Mouse (Mus musculus) liver, embryonic 15.5 days (tissue): ENCODE measurements around the gene Trabd. TPM values are rescaled to one million over a fixed set of nuclear protein-coding genes. Genes with fewer than 3 reads are reported as not detected.

Experiments used
- ATAC-seq: fragments of 200-750 bp; cut with Nextera tagmentation; 2 replicates; pipeline ENCODE4 v1.8.0; 2017; ENCODE audit warnings: moderate number of reproducible peaks, mild to moderate bottlenecking, moderate library complexity; ENCODE audit not compliant: insufficient read depth
- H3K27ac ChIP-seq: fragments of 300-500 bp; sonication (generic); replicated peaks from 2 replicates; pipeline ENCODE4 v1.5.1; 2015; ENCODE audit warnings: mild to moderate bottlenecking, inconsistent platforms
- H3K27me3 ChIP-seq: fragments of 300-500 bp; sonication (generic); 2 replicates; pipeline ENCODE4 v1.6.1; 2015; ENCODE audit warnings: mild to moderate bottlenecking, inconsistent platforms
- H3K36me3 ChIP-seq: fragments of 300-500 bp; sonication (generic); replicated peaks from 2 replicates; pipeline ENCODE4 v1.6.1; 2015; ENCODE audit warnings: moderate library complexity, mild to moderate bottlenecking, inconsistent platforms
- H3K4me1 ChIP-seq: fragments of 300-500 bp; sonication (generic); replicated peaks from 2 replicates; pipeline ENCODE4 v1.6.1; 2015; ENCODE audit warnings: inconsistent platforms
- H3K4me2 ChIP-seq: fragments of 300-500 bp; sonication (generic); 2 replicates; pipeline ENCODE4 v1.6.1; 2015; ENCODE audit warnings: moderate library complexity, mild to moderate bottlenecking, inconsistent platforms
- H3K4me3 ChIP-seq: fragments of 300-500 bp; sonication (generic); replicated peaks from 2 replicates; pipeline ENCODE4 v1.5.1; 2015; ENCODE audit warnings: mild to moderate bottlenecking, inconsistent platforms
- H3K9ac ChIP-seq: fragments of 300-500 bp; sonication (generic); 2 replicates; pipeline ENCODE4 v1.6.1; 2015; ENCODE audit warnings: moderate library complexity, mild to moderate bottlenecking, inconsistent platforms
- H3K9me3 ChIP-seq: fragments of 300-500 bp; sonication (generic); replicated peaks from 2 replicates; pipeline ENCODE4 v1.6.1; 2016; ENCODE audit warnings: inconsistent platforms
- WGBS: fragments of 180-500 bp; shearing (Covaris S2); methylation state at CpG from one replicate; pipeline ENCODE4 v1.1.7; 2015; ENCODE audit warnings: mixed read lengths; ENCODE audit not compliant: insufficient replicate concordance; 5-methylcytosine and 5-hydroxymethylcytosine counted together
- polyA plus RNA-seq: library from polyadenylated mRNA; unstranded; fragments of >200 nt; fragmentation: Nextera tagmentation; extraction: Ambion mirVana; gene quantifications from 2 replicates; pipeline ENCODE4 v1.2.1, GENCODE M21; 2015

The Trabd gene
- polyA plus RNA-seq, 1 experiment from 2014 or later, result 19.2 TPM

GRCm38 (mm10) chr15:89083906-89084305 is 9.0 kb downstream of the Trabd start:
- 0 out of 2 replicates have a peak, but pooled peaks have one; percentile 19 for ATAC-seq
- Histone ChIP-seq H3K4me2 (no peak overlapping the region), H3K4me3 (no peak overlapping the region), H3K9ac (no peak overlapping the region), H3K4me1 (peaks cover 14% of the 10 kb centered on the region), H3K27me3 (no peaks in the 10 kb centered on the region), H3K9me3 (no peaks in the 10 kb centered on the region), H3K27ac (peak overlapping the region; percentile 51; the same call in 1 of the 2 replicates), H3K36me3 (peaks cover 43% of the 10 kb centered on the region)
- WGBS, result 83% methylated on average over 1 of the region's 1 CpGs

- no peak overlapping the region for H3K9ac ChIP-seq
- H3K27ac ChIP-seq, result no peak overlapping the region
- no peaks in the 10 kb centered on the region for H3K27me3 ChIP-seq
- no peak overlapping the region for H3K4me2 ChIP-seq
- peaks cover 19% of the 10 kb centered on the region for H3K4me1 ChIP-seq
- peaks cover 41% of the 10 kb centered on the region for H3K36me3 ChIP-seq
- no peak for ATAC-seq
- H3K9me3 ChIP-seq, result no peaks in the 10 kb centered on the region
- 62% methylated on average over 2 of the region's 2 CpGs for WGBS
- no peak overlapping the region for H3K4me3 ChIP-seq
These were observed 9.9 kb downstream of the Trabd start for GRCm38 (mm10) chr15:89084826-89085225.

- Histone ChIP-seq H3K36me3 (peaks cover 33% of the 10 kb centered on the region), H3K27ac (peak within 1 kb of the TSS; percentile 80), H3K9me3 (no peaks in the 10 kb centered on the region), H3K4me1 (peaks cover 29% of the 10 kb centered on the region), H3K4me3 (peak within 1 kb of the TSS; percentile 81), H3K4me2 (peak within 1 kb of the TSS; percentile 93), H3K9ac (peak within 1 kb of the TSS; percentile 88), H3K27me3 (no peaks in the 10 kb centered on the region)
- WGBS, result 1% methylated on average over 38 of the region's 38 CpGs
- ATAC-seq, result peak; percentile 87
These were observed 13.8 kb downstream of the Trabd start, which contains the start of gene Selenoo for GRCm38 (mm10) chr15:89088607-89089247. Selenoo (plus strand) TSS chr15:89089084.

GRCm38 (mm10) chr15:89089248-89090051 is 14.5 kb downstream of the Trabd start:
- Histone ChIP-seq H3K4me2 (peak overlapping the region; percentile 93), H3K4me1 (peaks cover 26% of the 10 kb centered on the region), H3K9me3 (no peaks in the 10 kb centered on the region), H3K9ac (peak overlapping the region; percentile 88), H3K27me3 (no peaks in the 10 kb centered on the region), H3K27ac (peak overlapping the region; percentile 80), H3K36me3 (peaks cover 40% of the 10 kb centered on the region), H3K4me3 (peak overlapping the region; percentile 81)
- ATAC-seq, result peak; percentile 67
- 1% methylated on average over 68 of the region's 68 CpGs for WGBS

DNA sequence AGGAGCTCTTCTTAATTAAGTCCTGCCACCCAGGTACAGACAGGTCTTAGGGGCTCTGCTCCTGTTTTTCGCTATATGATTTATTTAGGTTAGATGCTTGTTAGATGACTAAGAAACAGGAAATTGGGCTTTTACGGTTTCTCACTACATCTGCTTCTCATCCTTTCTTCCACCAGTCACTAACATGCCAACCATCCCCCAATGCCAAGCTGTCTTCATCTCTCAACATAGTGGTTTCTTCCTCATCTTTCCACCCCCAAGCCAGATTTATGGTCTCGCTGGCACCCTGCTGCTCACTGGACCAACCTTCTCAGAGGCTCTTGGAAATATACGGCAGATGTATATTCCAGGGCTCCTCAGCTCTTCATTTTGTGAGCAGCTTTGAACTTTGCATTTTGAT is 15.7 kb downstream of the Trabd start:
- Histone ChIP-seq H3K4me1 (peaks cover 26% of the 10 kb centered on the region), H3K4me2 (peak overlapping the region; percentile 93), H3K36me3 (peaks cover 42% of the 10 kb centered on the region), H3K4me3 (peak overlapping the region; percentile 81; the same call in 1 of the 2 replicates), H3K27ac (no peak overlapping the region), H3K9ac (no peak overlapping the region), H3K27me3 (no peaks in the 10 kb centered on the region), H3K9me3 (no peaks in the 10 kb centered on the region)
- WGBS, result 86% methylated on average over 4 of the region's 4 CpGs
- ATAC-seq, result no peak

DNA sequence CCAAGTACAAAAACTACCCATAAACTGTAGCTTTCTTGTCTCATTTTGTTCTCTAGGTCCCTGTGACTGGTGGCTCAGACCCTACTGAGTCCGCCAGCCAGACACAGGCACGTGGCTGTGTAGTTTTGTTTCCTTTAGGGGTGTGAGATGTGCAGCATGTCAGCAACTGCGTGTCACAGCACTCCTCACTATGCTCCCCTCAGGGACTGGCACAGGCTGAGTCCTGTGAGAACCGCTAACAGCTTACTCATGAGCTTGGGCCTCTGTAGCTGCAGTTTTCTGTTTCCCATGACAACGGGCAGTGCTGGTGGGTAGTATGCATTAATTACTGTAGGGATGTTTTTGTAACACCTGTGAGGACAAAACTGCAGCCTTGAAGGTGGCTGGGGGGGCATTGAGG is 17.3 kb downstream of the Trabd start:
- no peak overlapping the region for H3K4me3 ChIP-seq
- peaks cover 51% of the 10 kb centered on the region for H3K36me3 ChIP-seq
- no peak for ATAC-seq
- H3K27ac ChIP-seq, result no peak overlapping the region
- H3K4me2 ChIP-seq, result no peak overlapping the region
- H3K4me1 ChIP-seq, result peaks cover 26% of the 10 kb centered on the region
- no peak overlapping the region for H3K9ac ChIP-seq
- no peaks in the 10 kb centered on the region for H3K9me3 ChIP-seq
- WGBS, result 77% methylated on average over 5 of the region's 5 CpGs
- H3K27me3 ChIP-seq, result no peaks in the 10 kb centered on the region

GRCm38 (mm10) chr15:89097450-89097849 is 22.5 kb downstream of the Trabd start:
- H3K27ac ChIP-seq, result no peak overlapping the region
- no peak for ATAC-seq
- H3K9me3 ChIP-seq, result no peaks in the 10 kb centered on the region
- 79% methylated on average over 5 of the region's 5 CpGs for WGBS
- H3K27me3 ChIP-seq, result no peaks in the 10 kb centered on the region
- peaks cover 99% of the 10 kb centered on the region for H3K36me3 ChIP-seq
- no peak overlapping the region for H3K4me2 ChIP-seq
- H3K4me3 ChIP-seq, result no peak overlapping the region
- no peak overlapping the region for H3K9ac ChIP-seq
- no peaks in the 10 kb centered on the region for H3K4me1 ChIP-seq

GRCm38 (mm10) chr15:89098616-89099015 is 23.7 kb downstream of the Trabd start:
- Histone ChIP-seq H3K27ac (no peak overlapping the region), H3K36me3 (peaks cover 100% of the 10 kb centered on the region)
- WGBS, result 81% methylated on average over 7 of the region's 7 CpGs

DNA sequence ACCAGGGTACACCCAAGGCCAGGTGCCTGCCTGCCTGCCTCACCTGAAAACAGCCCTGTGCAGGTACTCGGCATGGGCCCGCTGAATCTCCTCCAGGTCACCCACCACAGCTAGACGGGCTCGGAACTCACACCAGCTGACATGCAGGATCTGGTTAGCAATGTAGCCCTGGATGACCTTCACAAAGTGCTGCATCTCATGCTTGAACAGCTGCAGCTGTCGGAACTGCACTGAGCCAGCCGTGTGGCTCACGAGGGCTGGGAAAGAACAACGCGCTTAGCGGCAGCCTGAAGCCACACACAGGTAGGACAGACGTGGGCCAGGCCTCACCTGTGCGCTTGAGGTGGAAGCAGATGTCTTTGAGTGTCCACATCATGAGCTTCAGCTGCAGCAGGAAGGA is 25.9 kb downstream of the Trabd start:
- Histone ChIP-seq H3K4me3 (no peak overlapping the region), H3K9me3 (no peaks in the 10 kb centered on the region), H3K9ac (no peak overlapping the region), H3K4me1 (no peaks in the 10 kb centered on the region), H3K36me3 (peaks cover 100% of the 10 kb centered on the region), H3K4me2 (no peak overlapping the region), H3K27me3 (no peaks in the 10 kb centered on the region), H3K27ac (no peak overlapping the region)
- no peak for ATAC-seq
- 91% methylated on average over 12 of the region's 12 CpGs for WGBS

More at GRCm38 (mm10) chr15:89098616-89099015, 23.7 kb downstream of the Trabd start:
- Histone ChIP-seq H3K9ac (no peak overlapping the region), H3K4me2 (no peak overlapping the region), H3K27me3 (no peaks in the 10 kb centered on the region), H3K4me1 (no peaks in the 10 kb centered on the region), H3K4me3 (no peak overlapping the region), H3K9me3 (no peaks in the 10 kb centered on the region)
- no peak for ATAC-seq

GRCm38 (mm10) chr15:89102646-89103045 is 27.7 kb downstream of the Trabd start:
- no peak overlapping the region for H3K4me3 ChIP-seq
- H3K4me2 ChIP-seq, result no peak overlapping the region
- 81% methylated on average over 5 of the region's 5 CpGs for WGBS
- no peak overlapping the region for H3K9ac ChIP-seq
- peaks cover 100% of the 10 kb centered on the region for H3K36me3 ChIP-seq
- no peaks in the 10 kb centered on the region for H3K27me3 ChIP-seq
- no peaks in the 10 kb centered on the region for H3K9me3 ChIP-seq
- no peak overlapping the region for H3K27ac ChIP-seq
- H3K4me1 ChIP-seq, result no peaks in the 10 kb centered on the region
- no peak for ATAC-seq

- 79% methylated on average over 10 of the region's 10 CpGs for WGBS
- Histone ChIP-seq H3K9me3 (no peaks in the 10 kb centered on the region), H3K4me3 (no peak overlapping the region), H3K4me2 (no peak overlapping the region), H3K4me1 (no peaks in the 10 kb centered on the region), H3K36me3 (peaks cover 100% of the 10 kb centered on the region), H3K27me3 (no peaks in the 10 kb centered on the region), H3K9ac (no peak overlapping the region), H3K27ac (no peak overlapping the region)
- no peak for ATAC-seq
These were observed 29.0 kb downstream of the Trabd start for GRCm38 (mm10) chr15:89103921-89104320.
